Mouse (Mus musculus) G1E (cell line): Measurements from ENCODE around the gene Zan. TPM values are rescaled to one million over a fixed set of nuclear protein-coding genes. Genes with fewer than 3 reads are reported as not detected.

Source experiments
- ATAC-seq: 2 replicates; pipeline ENCODE4 v1.8.0; 2016; ENCODE audit warnings: mild to moderate bottlenecking; ENCODE audit not compliant: insufficient number of reproducible peaks, poor library complexity, low FRiP score, severe bottlenecking; ENCODE audit errors: extremely low read depth
- DNase-seq: peaks from one replicate; pipeline ENCODE4 v3.0.0; 2012; ENCODE audit warnings: low spot score
- H3K27me3 ChIP-seq: 2 replicates; pipeline ENCODE4 v1.6.1; 2012; ENCODE audit warnings: mild to moderate bottlenecking, low read length, inconsistent platforms; ENCODE audit not compliant: insufficient read depth
- H3K36me3 ChIP-seq: replicated peaks from 2 replicates; pipeline ENCODE3; 2012; ENCODE audit warnings: mild to moderate bottlenecking, inconsistent platforms
- H3K4me1 ChIP-seq: 2 replicates; pipeline ENCODE4 v1.6.1; 2012; ENCODE audit warnings: low read depth, low read length, inconsistent platforms, mixed read lengths; ENCODE audit not compliant: insufficient read depth
- H3K4me3 ChIP-seq: 2 replicates; pipeline ENCODE4 v1.5.1; 2012; ENCODE audit warnings: low read depth, mild to moderate bottlenecking, inconsistent platforms, low read length, moderate library complexity, mixed read lengths
- H3K9me3 ChIP-seq: replicated peaks from 2 replicates; pipeline ENCODE4 v1.6.1; 2012; ENCODE audit warnings: inconsistent platforms
- CTCF ChIP-seq: IDR thresholded peaks from 2 replicates; pipeline ENCODE4 v1.5.1; 2012; ENCODE audit warnings: low read depth, low read length, inconsistent platforms, mixed read lengths
- GATA1 ChIP-seq: IDR thresholded peaks from 2 replicates; pipeline ENCODE4 v1.6.1; 2012; ENCODE audit warnings: borderline replicate concordance, low read length, inconsistent platforms, mixed read lengths
- GATA2 ChIP-seq: IDR thresholded peaks from 2 replicates; pipeline ENCODE4 v1.6.1; 2012; ENCODE audit warnings: low read depth, low read length, inconsistent platforms, borderline replicate concordance
- POLR2AphosphoS5 ChIP-seq: IDR thresholded peaks from 2 replicates; pipeline ENCODE4 v1.6.1; 2012; ENCODE audit warnings: low read depth, low read length, inconsistent platforms; ENCODE audit not compliant: insufficient replicate concordance
- TAL1 ChIP-seq: conservative IDR thresholded peaks from 2 replicates; pipeline ENCODE4 v1.6.1; 2012; ENCODE audit warnings: low read depth, low read length, inconsistent platforms, mixed read lengths
- polyA plus RNA-seq: library from polyadenylated mRNA; stranded (reverse); fragments of >175 nt; gene quantifications from 2 replicates; pipeline ENCODE4 v1.2.3, GENCODE M21; 2012
- total RNA-seq, 2 experiments: library from RNA; stranded (forward) in 1 of 2; stranded (reverse) in 1 of 2; fragments of 200-1000 nt in 1 of 2; fragments of >200 nt in 1 of 2; fragmentation: Nextera tagmentation in 1 of 2; gene quantifications; 2 replicates each; pipeline ENCODE4 v1.2.3; 2014 to 2017

The Zan gene
- total and polyA plus RNA-seq, 3 experiments = 0.02 to 0.22 TPM; not detected in 1

DNA sequence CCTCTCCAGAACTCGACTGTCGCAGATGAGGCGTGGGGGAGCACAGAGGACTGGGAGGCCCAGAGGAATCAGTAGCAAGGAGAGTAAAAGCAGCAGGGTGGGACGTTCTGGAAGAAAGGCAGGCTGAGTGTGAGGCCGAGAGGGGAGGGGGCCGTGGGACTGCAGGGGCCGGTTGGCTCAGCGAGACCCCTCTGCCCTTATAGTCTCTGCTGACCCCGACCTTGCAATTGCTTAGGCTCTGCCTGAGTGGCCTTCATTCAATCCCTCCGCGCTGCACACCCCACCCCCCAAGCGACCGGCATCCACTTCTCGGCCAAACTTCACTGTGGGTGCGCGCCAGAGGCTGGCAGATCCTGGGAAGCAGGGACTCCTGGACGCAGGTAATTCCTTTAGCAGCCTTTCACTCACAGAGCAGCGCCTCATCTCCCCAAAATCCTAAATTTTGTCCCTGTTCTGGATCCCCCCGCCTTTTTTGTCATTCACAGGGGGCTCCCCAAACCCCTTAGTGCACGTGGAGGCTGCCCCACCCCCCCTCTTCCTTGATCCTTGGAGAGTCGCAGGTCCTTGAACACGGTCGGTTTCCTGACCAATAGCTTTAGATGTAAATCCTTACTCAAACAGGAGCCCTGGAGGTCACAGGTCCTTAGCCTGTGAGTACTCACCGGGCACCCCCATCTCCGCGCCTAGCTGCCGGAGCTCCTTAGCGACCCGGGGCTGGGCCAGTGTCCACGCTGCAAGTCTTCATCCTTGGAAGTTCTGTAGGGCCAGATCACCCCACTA is 8.4 kb upstream of the Zan start:
- Histone ChIP-seq H3K27me3 (peaks cover 40% of the 10 kb centered on the region), H3K4me3 (no peak overlapping the region), H3K9me3 (no peaks in the 10 kb centered on the region; the same call in 1 of the 2 replicates), H3K36me3 (no peaks in the 10 kb centered on the region), H3K4me1 (peaks cover 2% of the 10 kb centered on the region; the same call in 1 of the 2 replicates)
- DNase-seq = no peak
- TF ChIP-seq GATA1 (no peak), POLR2AphosphoS5 (no peak), GATA2 (no peak), CTCF (no peak), TAL1 (no peak)
- no peak for ATAC-seq

DNA sequence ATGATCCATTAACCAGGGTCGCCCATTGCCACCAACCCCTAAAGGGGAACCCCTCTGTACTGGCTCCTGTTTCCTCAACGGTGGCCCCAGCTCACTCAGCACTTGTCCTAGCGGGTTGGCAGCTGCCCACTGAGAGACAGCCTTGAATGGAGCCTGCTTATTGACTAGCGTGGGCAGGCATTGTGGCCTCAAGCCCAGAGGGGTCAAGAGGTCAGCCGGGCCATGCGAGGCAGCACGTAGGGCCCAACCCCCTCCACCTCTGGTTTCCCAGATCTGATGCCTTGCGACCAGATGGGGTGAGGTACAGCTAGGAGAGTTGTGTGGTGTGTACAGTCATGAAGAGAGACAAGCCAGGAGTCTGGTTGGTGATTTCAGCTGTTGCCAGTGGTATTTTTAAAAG is 5.0 kb upstream of the Zan start:
- DNase-seq (no peak), ATAC-seq (no peak)
- TF ChIP-seq GATA1 = no peak
- TF ChIP-seq POLR2AphosphoS5 = no peak
- TF ChIP-seq CTCF = no peak
- TF ChIP-seq GATA2 = no peak
- TF ChIP-seq TAL1 = no peak
- H3K27me3 ChIP-seq = peaks cover 45% of the 10 kb centered on the region
- H3K9me3 ChIP-seq = no peaks in the 10 kb centered on the region
- no peaks in the 10 kb centered on the region for H3K36me3 ChIP-seq
- peaks cover 2% of the 10 kb centered on the region; the same call in 1 of the 2 replicates for H3K4me1 ChIP-seq
- H3K4me3 ChIP-seq = no peak overlapping the region

DNA sequence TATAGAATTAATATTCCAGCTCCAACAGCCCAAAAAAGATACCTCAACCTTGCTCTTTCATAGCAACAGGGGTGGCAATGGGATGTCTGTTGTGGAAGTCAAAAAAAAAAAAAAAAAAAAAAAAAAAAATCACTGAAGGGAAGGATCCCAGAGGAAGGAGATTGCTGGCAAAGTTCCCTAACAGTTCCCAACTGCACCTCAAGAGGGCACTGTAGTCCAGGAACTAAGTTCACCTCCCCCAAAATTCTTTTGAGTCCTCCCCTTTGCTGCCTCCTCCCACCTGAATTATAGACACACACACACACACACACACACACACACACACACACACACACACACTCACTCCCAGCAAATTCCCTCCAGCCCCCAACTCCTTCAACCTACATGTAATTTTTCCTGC is 4.3 kb upstream of the Zan start:
- peaks cover 46% of the 10 kb centered on the region for H3K27me3 ChIP-seq
- DNase-seq (peak; percentile 37), ATAC-seq (no peak)
- peaks cover 2% of the 10 kb centered on the region; the same call in 1 of the 2 replicates for H3K4me1 ChIP-seq
- H3K9me3 ChIP-seq = no peaks in the 10 kb centered on the region
- H3K36me3 ChIP-seq = no peaks in the 10 kb centered on the region
- no peak overlapping the region for H3K4me3 ChIP-seq
- TF ChIP-seq CTCF (peak; percentile 59), POLR2AphosphoS5 (no peak)

DNA sequence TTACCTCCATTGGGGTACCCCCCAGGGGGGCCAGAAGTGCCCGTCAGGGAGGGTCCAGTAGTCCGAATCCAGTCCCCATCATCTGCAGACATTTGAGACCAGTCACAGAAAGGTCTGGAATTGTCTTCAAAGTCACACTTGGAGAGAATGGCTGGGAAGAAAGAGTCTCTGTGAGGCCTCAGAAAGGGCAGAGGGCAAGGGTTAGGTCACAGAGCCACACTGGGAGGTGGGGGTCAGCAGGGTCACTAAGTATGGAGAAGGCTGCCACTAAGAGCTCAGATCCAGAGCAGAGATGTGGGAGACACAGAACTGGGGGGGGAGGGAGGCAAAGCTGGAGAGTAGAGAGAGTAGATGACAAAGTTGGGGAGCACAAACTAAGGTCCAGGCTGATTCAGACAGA is 2.5 kb downstream of the Zan start:
- DNase-seq = no peak
- no peak overlapping the region for H3K4me3 ChIP-seq
- H3K4me1 ChIP-seq = no peaks in the 10 kb centered on the region
- no peak for TF ChIP-seq TAL1
- TF ChIP-seq GATA1 = no peak
- TF ChIP-seq GATA2 = no peak
- TF ChIP-seq CTCF = no peak
- TF ChIP-seq POLR2AphosphoS5 = no peak
- peaks cover 55% of the 10 kb centered on the region for H3K27me3 ChIP-seq
- no peaks in the 10 kb centered on the region for H3K9me3 ChIP-seq
- H3K36me3 ChIP-seq = no peaks in the 10 kb centered on the region
- no peak for ATAC-seq

DNA sequence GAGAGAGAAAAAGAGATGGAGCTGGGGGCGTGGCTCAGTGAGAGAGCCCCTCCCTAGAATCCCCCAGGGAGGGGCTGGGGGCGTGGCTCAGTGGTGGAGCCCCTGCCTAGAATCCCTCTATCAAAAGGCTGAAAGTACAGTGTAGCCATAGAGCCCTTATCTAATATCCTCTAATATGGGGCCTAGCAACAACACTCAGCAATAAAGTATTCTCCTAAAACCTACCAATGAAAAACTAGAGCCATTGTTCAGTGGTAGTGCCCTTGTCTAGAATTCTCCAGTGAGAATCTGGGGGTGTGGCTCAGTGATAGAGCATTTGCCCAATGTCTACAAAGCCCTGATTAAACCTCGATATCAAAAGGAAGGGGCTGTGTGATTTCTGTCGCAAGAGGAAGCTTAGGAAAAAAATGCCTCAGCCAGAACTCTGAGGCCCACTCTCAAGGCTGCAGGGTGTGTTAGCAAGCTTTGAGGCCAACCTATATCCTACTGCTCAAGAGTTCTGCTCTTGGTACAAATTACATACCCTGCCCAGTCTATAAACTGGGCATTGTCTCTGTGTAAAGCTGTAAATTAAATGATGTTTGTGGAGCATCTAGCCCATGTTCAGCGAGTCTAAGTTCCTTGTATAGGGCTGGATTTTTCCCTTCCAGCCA is 4.5 kb downstream of the Zan start:
- H3K4me1 ChIP-seq = no peaks in the 10 kb centered on the region
- H3K27me3 ChIP-seq = peaks cover 51% of the 10 kb centered on the region
- H3K36me3 ChIP-seq = no peaks in the 10 kb centered on the region
- TF ChIP-seq TAL1 = no peak
- TF ChIP-seq CTCF = no peak
- TF ChIP-seq POLR2AphosphoS5 = no peak
- TF ChIP-seq GATA2 = no peak
- TF ChIP-seq GATA1 = no peak
- no peaks in the 10 kb centered on the region for H3K9me3 ChIP-seq
- no peak for DNase-seq
- H3K4me3 ChIP-seq = no peak overlapping the region
- no peak for ATAC-seq

DNA sequence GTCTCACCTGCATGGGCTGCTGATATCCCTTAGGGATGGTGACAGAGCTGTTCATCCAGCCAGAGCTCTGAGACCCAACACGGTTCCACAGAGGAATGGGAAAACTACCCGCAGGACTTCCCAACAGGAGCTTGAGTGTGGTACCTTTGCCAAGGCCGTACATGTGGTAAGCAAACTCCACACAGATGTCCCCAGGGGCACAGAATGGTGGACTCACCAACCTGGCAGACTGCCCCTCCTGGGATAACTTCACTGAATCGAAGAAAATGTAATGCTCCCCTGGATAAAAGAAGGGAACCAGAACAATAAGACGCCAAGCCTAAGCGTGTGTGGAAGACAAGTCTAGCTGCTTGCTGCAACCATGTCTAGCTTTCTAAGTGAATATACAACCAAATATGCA is 9.9 kb downstream of the Zan start:
- TF ChIP-seq CTCF (no peak), TAL1 (no peak), GATA2 (no peak), GATA1 (no peak), POLR2AphosphoS5 (no peak)
- ATAC-seq (no peak), DNase-seq (no peak)
- H3K36me3 ChIP-seq = no peaks in the 10 kb centered on the region
- H3K27me3 ChIP-seq = peaks cover 31% of the 10 kb centered on the region
- H3K4me1 ChIP-seq = no peaks in the 10 kb centered on the region
- H3K9me3 ChIP-seq = no peaks in the 10 kb centered on the region
- no peak overlapping the region for H3K4me3 ChIP-seq
